Mouse (Mus musculus) adrenal gland, postnatal 14 days (tissue): Measurements from ENCODE around the gene Gadd45b. TPM values are rescaled to one million over a fixed set of nuclear protein-coding genes. Genes with fewer than 3 reads are reported as not detected.

Experiments
- DNase-seq: peaks from one replicate; pipeline ENCODE4 v3.0.0; 2021; ENCODE audit warnings: mixed read lengths
- total RNA-seq: library from RNA; stranded (reverse); gene quantifications from 2 replicates; pipeline ENCODE4 v1.2.3, GENCODE M21; 2021

Gadd45b gene
- total RNA-seq, 1 experiment from 2014 or later = 91.3 TPM

GRCm38 (mm10) chr10:80909375-80910162 lies 20.3 kb upstream of the Gadd45b start:
- DNase-seq = peak; percentile 53

DNA sequence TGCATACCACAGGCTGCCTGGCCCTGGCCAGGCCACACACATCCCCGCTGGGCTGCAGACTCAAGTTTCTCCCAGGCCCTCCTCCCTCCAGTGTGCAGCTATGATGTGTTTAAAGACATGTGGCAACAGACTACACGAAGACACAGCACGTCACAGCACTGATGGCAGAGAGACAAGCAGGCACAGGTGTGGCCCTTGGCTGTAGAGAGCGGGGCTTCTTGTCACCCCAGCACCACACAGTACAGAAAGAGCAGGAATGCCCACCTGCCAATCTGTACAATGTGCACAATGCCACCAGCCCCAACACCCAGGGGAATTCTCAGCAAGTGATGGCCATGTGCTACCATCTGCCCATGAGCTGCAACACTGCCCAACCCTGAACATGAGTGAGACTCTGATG lies 18.5 kb upstream of the Gadd45b start:
- DNase-seq = no peak

DNA sequence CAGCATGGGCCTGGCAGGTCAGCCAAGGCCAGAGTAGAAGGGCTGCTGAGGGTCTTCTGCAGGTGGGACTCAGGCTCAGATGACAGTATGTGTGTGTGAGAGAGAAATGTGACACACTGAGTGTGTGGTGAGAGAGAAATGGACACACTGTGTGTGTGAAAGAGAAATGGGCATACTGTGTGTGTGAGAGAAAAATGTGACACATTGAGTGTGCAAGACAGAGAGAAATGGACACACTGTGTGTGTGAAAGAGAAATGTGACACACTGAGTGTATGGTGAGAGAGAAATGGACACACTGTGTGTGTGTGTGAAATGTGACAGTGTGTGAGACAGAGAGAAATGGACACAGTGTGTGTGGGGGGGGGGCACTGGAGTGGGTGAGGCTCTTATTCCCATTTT lies 18.0 kb upstream of the Gadd45b start:
- DNase-seq = no peak

DNA sequence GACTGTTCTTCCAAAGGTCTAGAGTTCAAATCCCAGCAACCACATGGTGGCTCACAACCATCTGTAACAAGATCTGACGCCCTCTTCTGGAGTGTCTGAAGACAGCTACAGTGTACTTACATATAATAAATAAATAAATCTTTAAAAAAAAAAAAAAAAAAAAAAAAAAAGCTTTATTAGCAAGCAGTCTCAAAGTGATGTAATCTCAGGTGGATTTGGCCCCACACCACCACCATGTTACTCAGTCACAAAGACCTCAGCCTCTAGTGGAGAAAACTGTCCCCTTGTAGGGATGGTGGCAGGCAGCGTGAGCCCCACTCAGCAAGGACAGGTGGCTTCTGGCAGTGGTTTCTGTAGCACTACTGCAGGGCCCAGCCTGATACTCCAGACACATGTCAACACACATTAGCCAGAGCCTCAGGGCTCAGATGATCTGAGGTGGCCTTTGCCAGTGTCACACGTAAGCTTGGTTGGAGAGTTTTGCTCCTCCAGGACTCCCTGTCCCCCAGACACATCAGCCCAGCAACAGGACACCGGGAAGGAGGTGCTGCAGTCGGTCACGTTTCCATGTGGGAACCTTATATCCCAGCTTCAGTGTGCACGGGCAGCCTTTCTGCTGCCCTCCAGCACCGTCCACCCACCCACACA lies 16.4 kb upstream of the Gadd45b start:
- DNase-seq = no peak

GRCm38 (mm10) chr10:80914253-80914656 lies 15.6 kb upstream of the Gadd45b start:
- DNase-seq = no peak

DNA sequence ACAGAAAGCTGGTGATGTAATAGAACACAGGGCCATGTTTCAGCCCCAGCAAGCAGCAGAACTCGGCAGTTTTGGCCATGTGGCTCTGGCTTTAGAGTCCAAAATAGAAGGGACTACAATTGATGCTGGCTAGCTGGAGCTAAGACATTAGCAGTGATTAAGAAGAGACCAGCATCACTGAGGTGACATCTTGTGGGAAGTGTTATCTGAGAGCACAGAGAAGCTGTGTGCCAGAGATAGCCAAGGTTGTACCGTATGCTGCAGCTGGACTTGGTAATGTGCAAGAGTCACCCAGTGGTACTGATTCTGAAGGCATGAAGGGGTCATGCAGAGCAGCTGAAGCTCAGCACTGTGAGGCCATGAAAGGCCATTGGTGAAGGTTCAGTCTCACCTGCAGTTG lies 14.6 kb upstream of the Gadd45b start:
- DNase-seq = no peak

GRCm38 (mm10) chr10:80915736-80916135 lies 14.1 kb upstream of the Gadd45b start:
- DNase-seq = no peak

DNA sequence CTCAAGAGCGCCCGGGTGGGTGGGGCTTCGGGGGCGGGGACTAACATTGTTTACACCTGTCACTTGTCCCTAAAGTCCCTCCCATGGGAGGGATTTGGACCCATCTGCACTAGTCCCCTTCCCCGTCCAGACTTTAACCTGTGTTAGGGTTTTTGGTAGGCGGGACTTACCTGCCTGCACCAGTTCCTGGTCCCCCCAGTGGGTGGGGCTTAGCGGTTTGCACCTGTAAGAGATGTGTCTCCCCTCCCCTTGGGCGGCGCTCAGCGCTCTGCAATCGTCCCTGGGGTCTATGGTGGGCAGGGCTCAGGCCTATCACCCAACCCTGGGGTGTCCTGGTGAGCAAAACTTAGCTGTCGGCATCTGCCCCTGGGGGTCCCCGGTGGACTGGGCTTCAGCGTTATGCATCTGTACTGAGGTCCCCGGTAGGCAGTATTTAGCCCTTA lies 12.5 kb upstream of the Gadd45b start:
- no peak for DNase-seq

DNA sequence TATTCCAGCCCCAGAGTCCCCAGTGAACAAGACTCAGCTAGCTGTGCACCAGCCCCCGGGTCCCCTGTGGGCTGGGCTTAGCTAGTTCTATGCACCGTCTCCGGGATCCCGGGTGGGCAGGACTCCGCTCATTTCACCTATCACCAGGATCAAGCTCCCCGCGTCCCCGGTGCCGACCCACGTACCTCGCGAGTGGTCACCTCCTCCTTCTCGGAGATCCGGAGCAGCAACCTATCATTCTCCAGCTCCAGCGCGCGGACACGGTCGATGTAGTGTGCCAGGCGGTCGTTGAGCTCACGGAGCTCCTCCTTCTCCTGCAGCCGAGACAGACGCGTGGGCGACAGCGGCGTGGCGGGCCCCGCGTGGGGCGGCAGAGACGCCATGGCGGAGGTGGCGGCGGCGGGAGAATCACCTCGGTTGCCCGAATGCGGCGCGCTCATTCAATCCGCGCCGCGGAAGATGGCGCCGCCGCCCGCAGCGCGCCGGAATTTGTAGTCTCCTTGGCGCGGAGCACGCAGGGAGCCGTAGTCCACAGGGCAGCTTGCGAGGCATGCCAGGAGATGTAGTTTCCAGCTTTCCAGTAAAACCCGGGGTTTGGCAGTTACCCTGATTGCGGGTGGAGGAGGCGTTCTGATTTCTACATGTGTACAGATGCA lies 12.0 kb upstream of the Gadd45b start, which contains the start of gene Lmnb2:
Lmnb2 (minus strand) TSS at position 467 of the 656 bp plus-strand sequence.
- DNase-seq = peak; percentile 86

GRCm38 (mm10) chr10:80921923-80922322 lies 8.0 kb upstream of the Gadd45b start:
- DNase-seq = peak; percentile 66

DNA sequence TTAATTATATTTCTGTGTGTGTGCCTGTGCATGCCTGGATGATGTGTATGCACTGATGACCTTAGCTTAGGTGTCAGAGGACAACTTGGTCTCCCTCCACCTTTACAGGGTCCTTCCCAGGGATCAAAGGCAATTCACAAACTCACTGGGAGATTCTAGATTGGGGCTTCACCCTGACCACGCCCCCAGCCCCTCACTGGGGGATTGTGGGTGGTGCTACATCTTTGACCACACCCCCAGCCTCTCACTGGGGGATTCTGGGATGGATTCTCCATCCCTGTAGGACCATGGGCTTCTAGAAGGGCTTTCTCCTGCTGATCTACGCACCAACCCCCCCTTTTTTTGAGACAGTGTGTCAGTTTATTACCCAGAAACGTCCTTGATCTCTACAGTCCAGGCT lies 4.4 kb upstream of the Gadd45b start:
- no peak for DNase-seq

GRCm38 (mm10) chr10:80928586-80929298 lies 1.1 kb upstream of the Gadd45b start:
- peak; percentile 96 for DNase-seq

DNA sequence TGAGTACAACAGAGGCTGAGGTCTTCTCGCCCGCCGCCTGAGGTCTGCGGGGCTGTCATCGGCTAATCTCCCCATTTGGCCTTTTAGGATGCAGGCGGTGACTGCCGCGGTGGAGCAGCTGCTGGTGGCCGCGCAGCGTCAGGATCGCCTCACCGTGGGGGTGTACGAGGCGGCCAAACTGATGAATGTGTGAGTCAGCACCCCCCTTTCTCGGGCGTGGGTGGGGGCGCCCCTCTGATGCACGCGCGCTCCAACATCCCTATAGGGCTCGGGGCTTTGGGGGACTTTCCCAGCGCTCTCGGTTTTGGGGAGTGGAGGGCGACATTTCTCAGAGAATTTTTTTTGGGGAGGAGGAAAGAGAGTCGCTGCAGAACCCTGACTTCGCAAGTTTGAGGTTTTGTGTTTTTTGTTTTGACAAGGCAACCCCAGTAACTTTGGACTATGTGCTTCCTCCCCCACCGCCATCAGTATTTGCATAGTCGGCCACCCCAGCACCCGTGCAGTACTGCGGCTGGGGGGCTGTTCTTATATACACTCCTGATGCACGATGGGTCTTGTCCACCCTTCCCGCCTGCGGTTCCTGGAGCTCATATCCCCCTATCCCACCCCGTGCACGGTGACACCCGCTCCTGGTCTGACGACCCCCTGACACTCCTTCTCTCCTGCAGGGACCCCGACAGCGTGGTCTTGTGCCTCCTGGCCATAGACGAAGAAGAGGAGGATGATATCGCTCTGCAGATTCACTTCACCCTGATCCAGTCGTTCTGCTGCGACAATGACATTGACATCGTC lies 684 bp downstream of the Gadd45b start:
- DNase-seq = peak; percentile 67

GRCm38 (mm10) chr10:80931153-80931671 lies 1.3 kb downstream of the Gadd45b start:
- peak; percentile 64 for DNase-seq

- peak; percentile 14 for DNase-seq
These were observed 1.8 kb downstream of the Gadd45b start for GRCm38 (mm10) chr10:80931695-80932094.

GRCm38 (mm10) chr10:80932206-80932605 lies 2.3 kb downstream of the Gadd45b start:
- peak; percentile 38 for DNase-seq

DNA sequence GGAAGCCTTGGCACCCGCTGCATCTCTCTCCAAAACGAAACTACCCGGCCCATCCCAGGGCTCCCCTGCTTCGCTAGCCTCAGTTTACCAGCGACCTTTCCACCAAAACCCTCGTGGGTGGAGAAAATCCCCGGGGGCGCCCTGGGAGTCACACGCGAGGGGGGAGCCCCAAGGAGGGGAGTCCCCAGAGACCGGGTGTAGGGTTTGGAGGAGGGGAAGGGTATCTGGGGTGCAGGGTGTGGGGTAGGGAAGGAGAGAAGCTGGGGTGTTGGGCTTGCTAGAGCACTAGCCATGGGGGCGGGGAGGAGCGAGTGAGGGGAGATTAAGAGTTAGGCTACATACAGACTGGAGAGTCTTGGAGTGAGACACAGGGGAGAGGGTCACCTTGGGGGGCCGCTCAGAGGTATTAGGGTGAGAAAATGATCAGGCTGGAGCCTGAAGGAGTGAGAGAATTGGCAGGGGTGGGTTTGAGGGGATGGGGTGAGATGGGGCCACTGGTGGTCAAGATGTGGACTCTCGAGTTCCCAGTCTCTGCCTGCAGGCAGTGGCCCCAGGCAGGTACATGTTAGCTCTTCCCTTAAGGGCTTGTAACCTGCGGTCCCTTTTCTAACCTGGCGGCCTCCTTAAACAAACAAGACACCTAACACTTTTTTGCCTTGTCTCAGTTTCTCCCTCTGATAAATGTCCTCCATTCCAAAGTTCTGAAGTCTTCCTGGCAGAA lies 3.0 kb downstream of the Gadd45b start:
- DNase-seq = peak; percentile 31

GRCm38 (mm10) chr10:80933421-80933979 lies 3.6 kb downstream of the Gadd45b start:
- DNase-seq = peak; percentile 58

GRCm38 (mm10) chr10:80934136-80934985 lies 4.5 kb downstream of the Gadd45b start:
- DNase-seq = peak; percentile 27
